Mouse (Mus musculus): ENCODE results near the gene Ano4.

DNA sequence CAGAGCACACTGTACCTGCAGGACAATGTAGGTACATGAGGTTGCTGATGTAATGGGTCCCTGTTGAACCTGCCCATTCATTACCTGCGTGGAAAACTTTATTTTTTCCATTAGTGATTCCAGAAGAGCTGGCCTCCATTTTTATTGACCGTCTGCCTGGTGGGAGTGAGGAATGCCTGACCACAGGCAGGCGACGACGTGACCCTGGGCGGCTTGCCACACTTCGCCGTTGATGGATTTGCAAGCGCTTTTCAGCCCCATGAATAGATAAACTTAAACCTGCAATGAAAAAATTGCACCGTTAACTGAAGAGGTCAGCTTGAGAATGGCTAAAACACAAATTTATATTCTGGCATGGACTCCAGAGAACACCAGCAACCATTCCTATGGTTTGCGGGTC, 195.4 kb downstream of the Ano4 start:
- no peak for TF ChIP-seq CTCF (IDR thresholded peaks at IDR 0.05; ENCODE audit: low read depth, low read length)
- no peak for TF ChIP-seq POLR2AphosphoS5 (IDR thresholded peaks at IDR 0.05; ENCODE audit: insufficient replicate concordance, low read depth, low read length)
- no peak for TF ChIP-seq GATA1 (IDR thresholded peaks at IDR 0.05; ENCODE audit: borderline replicate concordance, low read length)
- TF ChIP-seq GATA2 (IDR thresholded peaks at IDR 0.05; ENCODE audit: borderline replicate concordance, low read depth, low read length) = no peak
